Mouse (Mus musculus) spleen, adult 2 months (tissue): Measurements from ENCODE around the gene Htr5b.

Experiments used
- CTCF ChIP-seq: fragments of 200-500 bp; IDR thresholded peaks from 2 replicates; pipeline ENCODE4 v1.5.1; 2011; ENCODE audit warnings: mild to moderate bottlenecking, inconsistent platforms; ENCODE audit not compliant: insufficient read depth, insufficient read length, insufficient replicate concordance; ENCODE audit errors: extremely low read depth
- POLR2A ChIP-seq: fragments of 200-500 bp; IDR thresholded peaks from 2 replicates; pipeline ENCODE4 v1.6.1; 2011; ENCODE audit warnings: low read depth, low read length, inconsistent platforms

GRCm38 (mm10) chr1:121510420-121511140 is 17.7 kb downstream of the Htr5b start:
- TF ChIP-seq CTCF, result no peak
- TF ChIP-seq POLR2A, result no peak
